Mouse (Mus musculus): Measurements from ENCODE around the gene Ttbk2. TPM values are rescaled to one million over a fixed set of nuclear protein-coding genes. Genes with fewer than 3 reads are reported as not detected.

Ttbk2 gene
- total RNA-seq (2021), result 10 to 100 TPM; 63.0 to 72.8 TPM

- DNase-seq (ENCODE audit: extremely low spot score in 1 of 2, low spot score in 1 of 2), result peak; percentile 98 to 99
Measured at GRCm38 (mm10) chr2:120850424-120851082, at the start of gene Ttbk2. Gene Ttbk2, minus strand, starts transcription at chr2:120850604.

DNA sequence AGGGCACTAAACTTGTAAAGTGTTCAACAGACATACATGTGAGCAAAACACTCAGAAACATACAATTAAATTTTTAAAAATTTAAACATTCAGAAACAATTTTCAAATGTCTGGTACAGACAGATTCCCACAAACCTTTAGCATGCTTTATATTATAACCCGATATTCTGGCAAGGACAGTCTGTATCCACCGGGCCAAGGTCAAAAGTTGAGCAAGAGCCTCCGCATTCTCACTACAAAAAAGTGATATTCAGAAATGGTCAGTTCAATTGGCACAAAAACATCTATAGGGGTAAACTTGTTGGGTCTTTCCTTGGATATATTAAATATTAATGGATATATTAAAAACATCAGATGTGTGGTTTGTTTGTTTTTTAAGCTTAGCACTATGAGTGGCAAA lies 46.0 kb upstream of the Ttbk2 start:
- DNase-seq (ENCODE audit: extremely low spot score in 1 of 2, low spot score in 1 of 2), result no peak

DNA sequence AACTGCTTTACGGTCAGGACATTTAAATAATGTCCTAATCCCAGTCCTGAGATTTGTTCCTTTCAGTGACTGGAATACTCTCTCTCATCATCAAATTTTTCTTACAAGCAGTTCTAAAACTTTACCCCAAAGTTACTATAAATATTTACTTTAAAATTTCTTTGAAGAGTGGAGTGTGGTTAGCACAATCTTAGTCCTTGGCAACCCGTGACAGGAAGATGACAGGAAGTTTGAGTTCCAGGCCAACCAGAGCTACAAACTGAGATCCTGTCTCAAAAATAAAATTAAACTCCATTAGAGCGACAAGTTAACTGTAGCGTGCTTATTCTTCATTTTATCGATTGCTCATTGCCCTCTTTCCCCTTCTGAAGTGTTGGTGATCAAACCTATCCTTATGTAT lies 37.2 kb upstream of the Ttbk2 start:
- DNase-seq (ENCODE audit: extremely low spot score in 1 of 2, low spot score in 1 of 2), result no peak

DNA sequence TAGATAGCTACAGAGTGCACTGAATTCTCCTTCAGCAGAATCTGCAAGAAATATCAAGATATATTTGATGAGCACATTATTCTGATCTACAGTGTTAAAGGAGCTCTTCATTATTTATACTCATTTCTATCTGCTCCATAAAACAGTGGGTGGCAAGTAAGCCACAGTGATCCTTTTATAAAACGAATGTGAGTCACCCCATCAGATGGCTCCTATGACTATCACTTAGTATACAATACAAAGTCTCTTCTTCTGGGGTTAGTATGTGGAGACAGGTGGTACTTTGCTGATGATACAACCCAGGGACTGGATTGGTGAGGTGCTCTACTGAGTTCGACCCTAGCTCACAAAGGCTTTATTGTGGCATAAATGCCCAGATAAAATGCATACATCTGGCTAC lies 22.8 kb upstream of the Ttbk2 start:
- no peak for DNase-seq (ENCODE audit: extremely low spot score in 1 of 2, low spot score in 1 of 2)

DNA sequence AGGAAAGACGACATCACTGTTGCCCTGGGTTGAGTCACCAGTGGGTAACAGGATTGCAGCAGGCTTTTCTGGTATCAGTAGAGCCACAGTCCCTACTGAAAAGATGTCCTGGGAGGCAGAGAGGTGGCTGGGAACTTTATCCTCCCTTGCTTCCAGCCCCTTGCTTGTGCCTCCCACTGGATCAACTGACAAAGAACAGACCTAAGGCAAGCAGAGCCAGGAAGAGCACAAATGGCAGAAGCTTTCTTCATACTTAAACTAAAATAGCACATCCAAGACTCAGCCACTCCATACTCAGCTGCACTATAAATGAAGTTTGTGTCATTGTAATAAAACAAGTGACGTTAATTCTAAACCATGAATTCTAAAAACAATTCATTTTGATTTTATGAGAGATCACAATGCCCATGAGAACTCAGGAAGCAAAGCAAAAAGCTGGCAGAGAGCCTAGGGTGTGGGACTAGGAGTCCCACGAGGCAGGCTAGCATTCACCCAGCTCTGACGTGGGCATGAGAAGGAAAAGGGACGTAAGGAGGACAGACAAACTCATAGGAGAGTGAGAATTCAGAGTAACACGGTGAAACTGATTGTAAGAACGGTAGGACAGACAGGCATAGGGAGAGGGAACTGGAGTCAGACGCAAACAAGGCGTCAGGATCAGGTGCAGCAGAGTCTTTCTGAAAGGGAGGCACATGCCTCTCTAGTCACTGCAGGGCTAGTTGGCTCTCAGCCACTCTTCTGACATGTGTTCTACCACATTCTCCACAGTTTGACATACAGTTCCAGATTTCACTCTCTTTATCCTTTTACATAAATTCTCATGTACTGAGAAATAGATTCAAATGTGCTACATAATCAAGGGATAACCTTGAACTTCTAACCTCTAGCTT lies 21.3 kb upstream of the Ttbk2 start:
- DNase-seq (ENCODE audit: extremely low spot score in 1 of 2, low spot score in 1 of 2), result peak in 1 of 2 experiments; percentile 8

DNA sequence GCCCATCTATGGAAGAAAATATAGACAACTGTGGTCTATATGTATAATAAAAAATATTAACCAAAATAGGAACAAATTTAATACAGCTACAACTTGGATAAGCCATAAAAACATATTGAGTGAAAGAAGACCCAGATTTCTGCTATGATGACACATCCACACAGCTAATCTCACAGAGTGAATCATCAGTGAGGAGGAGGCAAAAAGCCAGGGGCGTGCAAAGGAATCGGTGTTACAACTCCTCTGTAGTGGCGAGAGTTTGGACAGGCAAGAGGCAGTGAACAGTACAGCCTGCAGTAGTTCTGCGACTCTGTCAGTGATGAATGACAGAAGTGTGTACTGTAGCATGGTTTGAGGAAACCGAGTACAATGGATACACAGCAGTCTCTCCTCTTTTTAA lies 16.9 kb upstream of the Ttbk2 start:
- DNase-seq (ENCODE audit: extremely low spot score in 1 of 2, low spot score in 1 of 2), result peak in 1 of 2 experiments; percentile 23

GRCm38 (mm10) chr2:120866561-120866960 lies 16.2 kb upstream of the Ttbk2 start:
- peak in 1 of 2 experiments; percentile 60 for DNase-seq (ENCODE audit: extremely low spot score in 1 of 2, low spot score in 1 of 2)

GRCm38 (mm10) chr2:120863389-120863788 lies 13.0 kb upstream of the Ttbk2 start:
- no peak for DNase-seq (ENCODE audit: extremely low spot score in 1 of 2, low spot score in 1 of 2)

DNA sequence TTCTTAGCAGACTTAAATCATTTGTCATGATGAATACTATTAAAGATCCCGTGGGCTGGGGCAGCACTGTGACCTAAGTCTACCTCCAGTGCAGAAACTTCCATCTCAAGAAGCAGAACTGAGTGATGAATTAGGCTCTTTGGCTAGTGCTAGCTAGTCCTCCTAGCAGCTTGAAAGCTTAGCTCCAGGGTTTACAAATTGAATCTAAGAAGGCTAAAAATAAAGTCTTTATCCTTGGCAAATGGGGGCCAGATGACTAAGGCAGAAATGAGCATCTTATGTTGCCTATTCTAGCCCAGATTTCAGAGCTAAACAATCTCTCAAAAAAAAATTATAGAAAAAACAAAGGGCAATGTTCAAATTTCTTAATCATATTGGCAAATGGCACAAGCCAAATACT lies 10.3 kb upstream of the Ttbk2 start:
- no peak for DNase-seq (ENCODE audit: extremely low spot score in 1 of 2, low spot score in 1 of 2)

- no peak for DNase-seq (ENCODE audit: extremely low spot score in 1 of 2, low spot score in 1 of 2)
Measured at GRCm38 (mm10) chr2:120858131-120858530, 7.7 kb upstream of the Ttbk2 start.

GRCm38 (mm10) chr2:120853151-120853550 lies 2.7 kb upstream of the Ttbk2 start:
- no peak for DNase-seq (ENCODE audit: extremely low spot score in 1 of 2, low spot score in 1 of 2)

DNA sequence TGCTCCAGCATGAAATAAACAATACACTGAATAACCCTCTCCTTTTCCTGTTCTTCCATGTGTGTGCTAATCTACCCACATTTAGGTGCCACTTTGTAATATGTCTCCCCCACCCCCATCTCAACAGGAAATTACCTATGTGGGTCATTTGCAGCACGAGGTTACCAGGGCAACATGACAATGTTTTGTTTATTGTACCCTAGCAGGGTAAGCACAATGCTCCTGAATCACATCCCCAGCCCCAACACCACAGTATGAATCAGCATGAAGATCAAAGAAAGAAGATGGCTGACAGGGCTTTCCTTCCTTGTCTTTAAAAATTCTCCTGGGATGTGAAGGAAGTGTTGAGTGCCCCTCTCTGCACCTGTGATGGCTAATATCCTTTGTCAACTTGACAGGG lies 2.2 kb upstream of the Ttbk2 start:
- no peak for DNase-seq (ENCODE audit: extremely low spot score in 1 of 2, low spot score in 1 of 2)

DNA sequence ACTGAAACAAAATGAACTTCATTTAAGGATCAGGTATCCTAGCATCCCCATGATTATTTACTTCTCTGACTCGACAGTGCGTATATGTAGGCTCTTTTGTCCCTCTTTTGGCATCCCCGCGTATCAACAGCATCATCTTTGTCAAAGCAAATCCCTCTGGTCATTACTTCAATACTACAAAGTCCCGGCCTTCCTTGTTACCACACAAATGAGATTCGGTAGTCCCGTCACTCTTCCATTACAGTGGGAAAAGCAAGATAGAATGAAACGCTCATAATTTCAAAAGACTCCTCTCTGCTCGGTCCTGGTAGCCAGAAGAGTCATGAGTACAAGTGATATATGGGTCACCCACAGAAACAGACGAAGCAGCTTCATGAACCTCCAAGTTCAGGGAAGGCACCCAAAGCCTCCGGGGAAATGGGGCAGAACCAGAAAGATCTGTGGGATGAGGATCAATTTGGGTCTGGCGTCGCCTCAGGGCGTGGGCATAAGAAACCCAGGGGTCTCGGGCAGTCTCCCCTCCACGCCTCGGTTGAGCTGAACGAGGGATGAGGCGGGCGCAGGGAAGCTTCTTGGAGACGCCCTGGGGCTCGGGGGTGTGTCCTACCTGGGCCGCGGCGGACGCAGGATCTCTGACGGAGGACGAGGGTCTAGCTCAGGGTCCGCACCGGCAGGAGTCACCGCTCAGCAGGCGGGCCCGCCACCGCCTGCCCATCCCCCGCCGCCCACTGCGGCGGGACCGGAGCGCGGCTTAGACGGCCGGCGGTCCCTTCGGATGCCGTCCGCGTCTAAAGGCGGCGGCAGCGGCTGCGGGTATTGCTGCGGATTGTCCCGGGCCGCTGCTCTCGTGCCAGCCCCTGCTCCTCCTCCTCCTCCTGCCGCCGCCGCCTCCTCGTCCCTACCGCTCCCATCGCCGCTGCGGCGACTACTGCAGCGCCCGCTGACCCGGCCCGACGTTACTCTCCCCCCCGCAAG lies 668 bp downstream of the Ttbk2 start, which contains the start of gene Cdan1:
TSS of gene Cdan1 (minus strand) at position 680 of the 975 bp plus-strand sequence.
- DNase-seq (ENCODE audit: extremely low spot score in 1 of 2, low spot score in 1 of 2), result peak; percentile 26 to 34

GRCm38 (mm10) chr2:120845280-120845679 lies 5.1 kb downstream of the Ttbk2 start:
- no peak for DNase-seq (ENCODE audit: extremely low spot score in 1 of 2, low spot score in 1 of 2)

DNA sequence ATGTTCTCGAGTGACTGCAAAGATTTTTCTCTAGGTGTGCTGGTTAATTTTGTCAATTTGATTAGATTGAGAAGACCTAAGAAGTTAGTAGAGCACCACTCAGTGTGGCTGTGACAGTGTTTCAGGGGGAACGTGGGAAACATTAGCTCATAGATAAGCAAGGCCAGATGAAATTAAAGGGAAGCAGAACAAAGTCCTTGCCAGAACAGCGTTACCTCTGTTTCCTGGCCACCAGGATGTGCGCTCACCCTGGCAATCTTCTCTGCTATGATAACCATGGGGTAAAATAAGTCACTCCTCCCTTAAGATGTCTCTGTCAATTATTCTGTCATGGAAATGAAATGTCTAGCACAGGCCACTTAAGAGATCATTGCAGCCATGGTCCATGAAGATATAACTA lies 6.4 kb downstream of the Ttbk2 start:
- no peak for DNase-seq (ENCODE audit: extremely low spot score in 1 of 2, low spot score in 1 of 2)

GRCm38 (mm10) chr2:120841211-120841610 lies 9.2 kb downstream of the Ttbk2 start:
- no peak for DNase-seq (ENCODE audit: extremely low spot score in 1 of 2, low spot score in 1 of 2)

DNA sequence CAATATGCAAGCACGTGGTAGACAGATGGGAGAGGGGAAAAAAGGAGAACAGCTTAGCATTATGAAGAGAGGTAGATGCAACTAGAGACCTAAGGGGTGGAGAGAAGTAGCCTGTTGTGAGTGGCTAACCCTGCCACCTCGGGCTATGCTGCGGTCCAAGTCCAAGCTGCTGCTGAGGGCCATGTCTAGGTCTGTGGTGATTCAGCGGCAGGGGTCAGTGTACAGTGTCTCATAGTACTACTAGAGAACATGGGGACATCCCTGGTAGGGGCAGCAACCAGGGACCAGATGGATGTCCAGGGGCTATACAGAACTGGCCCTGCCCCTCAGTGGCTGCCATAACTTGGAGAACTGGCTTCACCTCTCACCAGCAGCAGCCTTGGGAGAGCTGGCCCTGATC lies 15.2 kb downstream of the Ttbk2 start:
- no peak for DNase-seq (ENCODE audit: extremely low spot score in 1 of 2, low spot score in 1 of 2)

DNA sequence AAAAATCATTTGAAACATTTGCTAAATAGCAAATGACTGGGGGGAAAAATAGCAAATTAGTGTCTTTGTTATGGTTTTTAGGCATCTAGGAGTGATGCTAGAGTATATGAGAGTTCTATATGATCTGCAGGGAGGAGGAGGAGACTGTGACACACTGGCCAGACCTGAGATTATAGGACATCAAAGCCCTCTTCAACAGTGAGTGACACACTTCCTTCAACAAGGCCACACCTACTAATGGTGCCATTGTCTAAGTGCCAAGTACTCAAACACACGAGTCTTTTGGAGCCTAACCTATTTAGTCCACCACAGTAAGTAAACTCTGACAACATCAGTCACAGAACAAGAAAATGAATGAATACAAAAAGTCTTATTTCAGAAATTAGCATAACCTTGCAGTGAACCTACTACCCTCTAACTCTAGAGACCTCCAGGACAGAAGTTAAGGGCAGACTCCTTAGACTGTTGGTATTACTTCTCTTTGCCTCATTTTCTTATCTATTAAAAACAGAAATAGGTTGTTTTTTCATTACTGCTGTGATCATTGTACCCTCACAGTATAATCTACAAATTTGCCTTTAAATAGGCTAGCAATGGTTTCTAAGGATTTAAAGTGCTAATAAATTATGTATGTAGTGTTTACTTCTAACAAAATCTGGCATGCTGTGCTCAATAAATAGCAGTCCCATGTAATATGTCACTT lies 23.3 kb downstream of the Ttbk2 start:
- DNase-seq (ENCODE audit: extremely low spot score in 1 of 2, low spot score in 1 of 2), result no peak

DNA sequence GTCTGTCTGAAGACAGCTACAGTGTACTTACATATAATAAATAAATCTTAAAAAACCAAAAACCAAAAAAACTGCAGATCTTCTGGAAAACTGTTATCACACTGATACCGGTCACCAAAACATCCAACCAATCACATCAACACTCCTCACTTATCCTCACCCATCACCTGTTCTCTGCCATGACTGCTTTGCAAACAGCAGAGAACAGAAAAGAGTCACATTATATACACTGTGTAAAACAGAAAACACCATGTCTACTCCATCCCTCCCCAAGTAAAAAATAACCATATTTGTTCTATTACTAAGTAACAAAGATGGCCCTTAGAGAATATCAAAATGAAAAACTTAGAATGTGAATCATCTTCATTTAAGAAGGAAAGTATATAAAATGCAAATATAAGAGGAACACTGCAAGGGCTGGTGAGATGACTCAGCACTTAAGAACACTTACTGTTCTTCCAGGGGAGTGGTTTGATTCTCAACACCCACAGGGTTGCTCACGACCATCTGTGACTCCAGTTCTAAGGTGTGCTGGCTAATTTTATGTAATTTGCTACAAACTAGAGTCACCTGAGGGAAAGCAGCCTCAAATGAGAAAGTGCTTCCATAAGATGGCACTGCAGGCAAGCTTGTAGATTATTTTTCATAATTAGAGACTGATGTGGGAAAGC lies 80.0 kb downstream of the Ttbk2 start:
- DNase-seq (ENCODE audit: extremely low spot score in 1 of 2, low spot score in 1 of 2), result no peak
